Mouse (Mus musculus) CD8-positive naive resting alpha-beta T cell, adult 2 months (primary cell): ENCODE results near the gene Birc7.

Experiments used
- DNase-seq, 2 experiments: peaks; one replicate each; pipeline ENCODE4 v3.0.0; 2022; ENCODE audit warnings: low read depth in 2 of 2, low spot score in 2 of 2

Birc7 gene

GRCm38 (mm10) chr2:180928723-180929122 lies at the start of gene Birc7:
Birc7 (plus strand) TSS chr2:180929023.
- DNase-seq: no peak

- no peak for DNase-seq
Observed at GRCm38 (mm10) chr2:180879365-180880067, 49.3 kb upstream of the Birc7 start.

GRCm38 (mm10) chr2:180881281-180881680 lies 47.5 kb upstream of the Birc7 start:
- DNase-seq: no peak

- DNase-seq: no peak
Observed at GRCm38 (mm10) chr2:180885270-180885669, 43.6 kb upstream of the Birc7 start.

- DNase-seq: no peak
Observed at GRCm38 (mm10) chr2:180889271-180889920, 39.4 kb upstream of the Birc7 start.

GRCm38 (mm10) chr2:180889921-180890280 lies 38.9 kb upstream of the Birc7 start:
- DNase-seq: no peak

GRCm38 (mm10) chr2:180890422-180891074 lies 38.3 kb upstream of the Birc7 start:
- no peak for DNase-seq

- DNase-seq: no peak
Observed at GRCm38 (mm10) chr2:180891075-180891834, 37.6 kb upstream of the Birc7 start.

GRCm38 (mm10) chr2:180891835-180892323 lies 36.9 kb upstream of the Birc7 start:
- no peak for DNase-seq

GRCm38 (mm10) chr2:180892841-180893521 lies 35.8 kb upstream of the Birc7 start:
- no peak for DNase-seq

GRCm38 (mm10) chr2:180893537-180894028 lies 35.2 kb upstream of the Birc7 start:
- no peak for DNase-seq

GRCm38 (mm10) chr2:180894029-180894623 lies 34.7 kb upstream of the Birc7 start:
- DNase-seq: no peak

- DNase-seq: peak; percentile 32 to 64
Observed at GRCm38 (mm10) chr2:180894734-180895133, 34.1 kb upstream of the Birc7 start.

- DNase-seq: no peak
Observed at GRCm38 (mm10) chr2:180895321-180895720, 33.5 kb upstream of the Birc7 start.

- DNase-seq: no peak
Observed at GRCm38 (mm10) chr2:180895837-180896525, 32.8 kb upstream of the Birc7 start.

- no peak for DNase-seq
Observed at GRCm38 (mm10) chr2:180896819-180897625, 31.8 kb upstream of the Birc7 start.

GRCm38 (mm10) chr2:180897857-180898256 lies 31.0 kb upstream of the Birc7 start:
- DNase-seq: no peak

- DNase-seq: no peak
Observed at GRCm38 (mm10) chr2:180902086-180902485, 26.7 kb upstream of the Birc7 start.
